Mouse (Mus musculus) ES-E14 (cell line): ENCODE data around the gene Fxr2.
A peak's percentile ranks its signal among the peaks of the same experiment; 100 is the strongest.

Experiments
- HCFC1 ChIP-seq: IDR thresholded peaks from 2 replicates; pipeline ENCODE4 v1.6.1; 2012; ENCODE audit warnings: low read length, inconsistent platforms, borderline replicate concordance; ENCODE audit not compliant: insufficient read depth
- MAFK ChIP-seq: IDR thresholded peaks from 2 replicates; pipeline ENCODE4 v1.6.1; 2014; ENCODE audit warnings: mild to moderate bottlenecking, low read depth, low read length, inconsistent platforms; ENCODE audit not compliant: insufficient read depth
- ZC3H11A ChIP-seq: IDR thresholded peaks from 2 replicates; pipeline ENCODE4 v1.6.1; 2012; ENCODE audit warnings: low read depth, mild to moderate bottlenecking, inconsistent platforms, low read length, borderline replicate concordance

DNA sequence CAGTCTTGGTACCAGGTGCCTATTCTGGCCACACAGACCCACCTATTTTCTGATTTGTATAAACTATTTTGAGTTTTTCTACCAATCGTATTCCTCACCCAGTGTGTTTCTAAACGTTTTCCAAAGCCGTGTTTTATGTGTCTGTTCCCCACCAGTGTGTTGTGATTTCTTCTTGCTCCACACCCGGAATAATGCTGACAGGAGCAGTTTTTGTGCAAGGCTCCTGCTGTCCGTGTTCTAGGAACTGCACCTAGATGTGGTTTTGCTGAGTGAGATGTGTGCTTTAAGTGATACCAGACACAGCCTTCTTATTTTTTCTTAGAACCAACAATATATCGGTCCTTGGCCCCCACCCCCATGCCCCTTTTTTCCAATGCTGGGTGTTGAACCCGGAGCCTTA is 48.8 kb upstream of the Fxr2 start:
- TF ChIP-seq ZC3H11A (no peak), MAFK (peak; percentile 89), HCFC1 (no peak)
